Mouse (Mus musculus) urinary bladder, adult 2 months (tissue): ENCODE measurements around the gene Elk4. TPM values are rescaled to one million over a fixed set of nuclear protein-coding genes. Genes with fewer than 3 reads are reported as not detected.

Source experiments
- DNase-seq: peaks from one replicate; pipeline ENCODE4 v3.0.0; 2022; ENCODE audit warnings: low spot score
- polyA plus RNA-seq: library from polyadenylated mRNA; depleted of rRNA; stranded (reverse); fragments of >200 nt; gene quantifications from 2 replicates; pipeline ENCODE4 v1.2.3, GENCODE M21; 2012; rRNA removed

Gene Elk4
- 35.7 and 51.0 TPM in 2 replicates for polyA plus RNA-seq

- DNase-seq, result peak; percentile 89
These were observed at the start of gene Elk4 for GRCm38 (mm10) chr1:132007282-132007815. Gene Elk4, plus strand, starts transcription at chr1:132007607.

- no peak for DNase-seq
These were observed 46.4 kb upstream of the Elk4 start for GRCm38 (mm10) chr1:131961004-131961403.

GRCm38 (mm10) chr1:131962606-131963084 is 44.8 kb upstream of the Elk4 start, which contains the start of gene Slc45a3:
Gene Slc45a3, plus strand, starts transcription at chr1:131962967.
- DNase-seq, result peak; percentile 35

GRCm38 (mm10) chr1:131963085-131963951 is 44.1 kb upstream of the Elk4 start:
- DNase-seq, result peak; percentile 41

GRCm38 (mm10) chr1:131964100-131964499 is 43.3 kb upstream of the Elk4 start:
- no peak for DNase-seq

GRCm38 (mm10) chr1:131964580-131964979 is 42.8 kb upstream of the Elk4 start:
- DNase-seq, result no peak

- DNase-seq, result no peak
These were observed 41.6 kb upstream of the Elk4 start for GRCm38 (mm10) chr1:131965818-131966217.

GRCm38 (mm10) chr1:131967336-131967735 is 40.1 kb upstream of the Elk4 start:
- DNase-seq, result no peak

- DNase-seq, result no peak
These were observed 38.9 kb upstream of the Elk4 start for GRCm38 (mm10) chr1:131968556-131968955.

- no peak for DNase-seq
These were observed 38.4 kb upstream of the Elk4 start for GRCm38 (mm10) chr1:131968983-131969382.

GRCm38 (mm10) chr1:131969825-131970224 is 37.6 kb upstream of the Elk4 start:
- DNase-seq, result no peak

- DNase-seq, result no peak
These were observed 37.1 kb upstream of the Elk4 start for GRCm38 (mm10) chr1:131970322-131970660.

- DNase-seq, result no peak
These were observed 36.5 kb upstream of the Elk4 start for GRCm38 (mm10) chr1:131970661-131971520.

GRCm38 (mm10) chr1:131971771-131972497 is 35.5 kb upstream of the Elk4 start:
- DNase-seq, result no peak

- DNase-seq, result no peak
These were observed 34.7 kb upstream of the Elk4 start for GRCm38 (mm10) chr1:131972498-131973334.

GRCm38 (mm10) chr1:131973991-131974390 is 33.4 kb upstream of the Elk4 start:
- no peak for DNase-seq

GRCm38 (mm10) chr1:131976886-131977285 is 30.5 kb upstream of the Elk4 start:
- DNase-seq, result no peak

- DNase-seq, result no peak
These were observed 26.9 kb upstream of the Elk4 start for GRCm38 (mm10) chr1:131980471-131980870.

GRCm38 (mm10) chr1:131981378-131982013 is 25.9 kb upstream of the Elk4 start:
- DNase-seq, result peak; percentile 47

- peak; percentile 64 for DNase-seq
These were observed 24.5 kb upstream of the Elk4 start for GRCm38 (mm10) chr1:131982907-131983306.
